Mouse (Mus musculus) midbrain, embryonic 13.5 days (tissue): ENCODE measurements at regions not wholly inside any gene's neighbourhood (a gene's known extent, or its start where the extent isn't known, plus 50 kb on each side); places are given as distances from the start of the nearest gene placed in this dataset.

ENCODE experiments used
- ATAC-seq: fragments of 200-750 bp; cut with Nextera tagmentation; 2 replicates; pipeline ENCODE4 v1.8.0; 2017; ENCODE audit warnings: mild to moderate bottlenecking, moderate TSS enrichment, moderate library complexity
- H3K27ac ChIP-seq: fragments of 300-500 bp; sonication (generic); 2 replicates; pipeline ENCODE4 v1.5.1; 2015; ENCODE audit warnings: inconsistent platforms, mild to moderate bottlenecking, moderate library complexity
- H3K27me3 ChIP-seq: fragments of 300-500 bp; sonication (generic); 2 replicates; pipeline ENCODE4 v1.6.1; 2015; ENCODE audit warnings: mild to moderate bottlenecking, inconsistent platforms
- H3K36me3 ChIP-seq: fragments of 300-500 bp; sonication (generic); 2 replicates; pipeline ENCODE4 v1.6.1; 2015; ENCODE audit warnings: mild to moderate bottlenecking, inconsistent platforms
- H3K4me1 ChIP-seq: fragments of 300-500 bp; sonication (generic); replicated peaks from 2 replicates; pipeline ENCODE4 v1.6.1; 2015; ENCODE audit warnings: inconsistent platforms
- H3K4me2 ChIP-seq: fragments of 300-500 bp; sonication (generic); replicated peaks from 2 replicates; pipeline ENCODE4 v1.6.1; 2015; ENCODE audit warnings: moderate library complexity, mild to moderate bottlenecking, inconsistent platforms
- H3K4me3 ChIP-seq: fragments of 300-500 bp; sonication (generic); replicated peaks from 2 replicates; pipeline ENCODE4 v1.5.1; 2015; ENCODE audit warnings: mild to moderate bottlenecking, inconsistent platforms
- H3K9ac ChIP-seq: fragments of 300-500 bp; sonication (generic); replicated peaks from 2 replicates; pipeline ENCODE4 v1.6.1; 2015; ENCODE audit warnings: mild to moderate bottlenecking, inconsistent platforms
- H3K9me3 ChIP-seq: fragments of 300-500 bp; sonication (generic); 2 replicates; pipeline ENCODE4 v1.6.1; 2016; ENCODE audit warnings: mild to moderate bottlenecking, inconsistent platforms
- WGBS: fragments of 180-500 bp; shearing (Covaris S2); methylation state at CpG from one replicate; pipeline ENCODE4 v1.1.7; 2015; 5-methylcytosine and 5-hydroxymethylcytosine counted together

- H3K4me2 ChIP-seq, result no peak overlapping the region
- H3K27ac ChIP-seq, result no peak overlapping the region
- no peak overlapping the region for H3K4me3 ChIP-seq
- 80% methylated on average over 7 of the region's 7 CpGs for WGBS
- H3K9ac ChIP-seq, result no peak overlapping the region
- H3K36me3 ChIP-seq, result no peaks in the 10 kb centered on the region
- H3K9me3 ChIP-seq, result no peaks in the 10 kb centered on the region
- H3K27me3 ChIP-seq, result no peaks in the 10 kb centered on the region
- no peaks in the 10 kb centered on the region for H3K4me1 ChIP-seq
- ATAC-seq, result no peak
Observed at GRCm38 (mm10) chr5:43339671-43340070, 106.7 kb downstream of the Cpeb2 start.

- Histone ChIP-seq H3K36me3 (no peaks in the 10 kb centered on the region), H3K4me3 (no peak overlapping the region), H3K9me3 (no peaks in the 10 kb centered on the region), H3K9ac (no peak overlapping the region), H3K27me3 (no peaks in the 10 kb centered on the region), H3K4me1 (no peaks in the 10 kb centered on the region), H3K4me2 (no peak overlapping the region), H3K27ac (no peak overlapping the region)
- no peak for ATAC-seq
- 92% methylated on average over 2 of the region's 2 CpGs for WGBS
Observed at GRCm38 (mm10) chr5:43341475-43341874, 108.5 kb downstream of the Cpeb2 start.

- H3K9me3 ChIP-seq, result no peaks in the 10 kb centered on the region
- H3K4me1 ChIP-seq, result no peaks in the 10 kb centered on the region
- no peaks in the 10 kb centered on the region for H3K27me3 ChIP-seq
- WGBS, result 83% methylated on average over 1 of the region's 1 CpGs
- H3K4me2 ChIP-seq, result no peak overlapping the region
- H3K36me3 ChIP-seq, result no peaks in the 10 kb centered on the region
- no peak overlapping the region for H3K4me3 ChIP-seq
- H3K27ac ChIP-seq, result no peak overlapping the region
- no peak overlapping the region for H3K9ac ChIP-seq
- no peak for ATAC-seq
Observed at GRCm38 (mm10) chr5:43344441-43344840, 111.5 kb downstream of the Cpeb2 start.

GRCm38 (mm10) chr5:43350987-43351386, 118.0 kb downstream of the Cpeb2 start:
- no peak for ATAC-seq
- no peaks in the 10 kb centered on the region for H3K36me3 ChIP-seq
- peaks cover 17% of the 10 kb centered on the region for H3K4me1 ChIP-seq
- no peak overlapping the region for H3K4me2 ChIP-seq
- H3K9me3 ChIP-seq, result no peaks in the 10 kb centered on the region
- 86% methylated on average over 2 of the region's 2 CpGs for WGBS
- H3K4me3 ChIP-seq, result no peak overlapping the region
- no peaks in the 10 kb centered on the region for H3K27me3 ChIP-seq
- no peak overlapping the region for H3K9ac ChIP-seq
- H3K27ac ChIP-seq, result no peak overlapping the region

GRCm38 (mm10) chr5:43353021-43353990, 120.3 kb downstream of the Cpeb2 start:
- Histone ChIP-seq H3K4me3 (no peak overlapping the region), H3K27me3 (no peaks in the 10 kb centered on the region), H3K36me3 (no peaks in the 10 kb centered on the region), H3K27ac (no peak overlapping the region), H3K4me1 (peaks cover 20% of the 10 kb centered on the region), H3K9ac (no peak overlapping the region), H3K4me2 (no peak overlapping the region), H3K9me3 (no peaks in the 10 kb centered on the region)
- ATAC-seq, result no peak
- 74% methylated on average over 23 of the region's 23 CpGs for WGBS

- Histone ChIP-seq H3K9me3 (no peaks in the 10 kb centered on the region), H3K4me1 (peaks cover 20% of the 10 kb centered on the region), H3K36me3 (no peaks in the 10 kb centered on the region), H3K9ac (no peak overlapping the region), H3K4me3 (peak overlapping the region; percentile 35), H3K27ac (peak overlapping the region; percentile 63; the same call in 1 of the 2 replicates), H3K27me3 (no peaks in the 10 kb centered on the region), H3K4me2 (peak overlapping the region; percentile 57)
- WGBS, result 48% methylated on average over 14 of the region's 14 CpGs
- peak; percentile 11; the same call in 1 of the 2 replicates for ATAC-seq
Observed at GRCm38 (mm10) chr5:43354351-43354942, 121.5 kb downstream of the Cpeb2 start.

- peak overlapping the region; percentile 63 for H3K27ac ChIP-seq
Observed at GRCm38 (mm10) chr5:43355026-43355580, 122.1 kb downstream of the Cpeb2 start.

GRCm38 (mm10) chr5:43355832-43356231, 122.9 kb downstream of the Cpeb2 start:
- H3K9me3 ChIP-seq, result no peaks in the 10 kb centered on the region
- peak overlapping the region; percentile 57 for H3K4me2 ChIP-seq
- no peaks in the 10 kb centered on the region for H3K36me3 ChIP-seq
- 84% methylated on average over 16 of the region's 16 CpGs for WGBS
- peaks cover 20% of the 10 kb centered on the region for H3K4me1 ChIP-seq
- H3K27ac ChIP-seq, result peak overlapping the region; percentile 63
- ATAC-seq, result peak; percentile 43
- H3K9ac ChIP-seq, result peak overlapping the region; percentile 48; the same call in 1 of the 2 replicates
- H3K4me3 ChIP-seq, result 0 out of 2 replicates have a peak overlapping the region, but pooled peaks have one; percentile 35
- H3K27me3 ChIP-seq, result no peaks in the 10 kb centered on the region

More at GRCm38 (mm10) chr5:43355026-43355580, 122.1 kb downstream of the Cpeb2 start:
- peak; percentile 97 for ATAC-seq
- WGBS, result 2% methylated on average over 12 of the region's 12 CpGs
- Histone ChIP-seq H3K4me1 (peaks cover 20% of the 10 kb centered on the region), H3K9me3 (no peaks in the 10 kb centered on the region), H3K4me2 (peak overlapping the region; percentile 57), H3K9ac (peak overlapping the region; percentile 48; the same call in 1 of the 2 replicates), H3K36me3 (no peaks in the 10 kb centered on the region), H3K4me3 (peak overlapping the region; percentile 35), H3K27me3 (no peaks in the 10 kb centered on the region)

- no peak overlapping the region for H3K9ac ChIP-seq
- H3K9me3 ChIP-seq, result no peaks in the 10 kb centered on the region
- peaks cover 20% of the 10 kb centered on the region for H3K4me1 ChIP-seq
- H3K27ac ChIP-seq, result no peak overlapping the region
- no peaks in the 10 kb centered on the region for H3K27me3 ChIP-seq
- 91% methylated on average over 5 of the region's 5 CpGs for WGBS
- H3K36me3 ChIP-seq, result no peaks in the 10 kb centered on the region
- no peak overlapping the region for H3K4me2 ChIP-seq
- ATAC-seq, result no peak
- H3K4me3 ChIP-seq, result no peak overlapping the region
Observed at GRCm38 (mm10) chr5:43357100-43357680, 124.2 kb downstream of the Cpeb2 start.

- ATAC-seq, result no peak
- 95% methylated on average over 5 of the region's 5 CpGs for WGBS
Observed at GRCm38 (mm10) chr5:43357901-43358300, 124.9 kb downstream of the Cpeb2 start.

GRCm38 (mm10) chr5:43358928-43359765, 126.2 kb downstream of the Cpeb2 start:
- H3K36me3 ChIP-seq, result no peaks in the 10 kb centered on the region
- no peak for ATAC-seq
- no peak overlapping the region for H3K9ac ChIP-seq
- peaks cover 20% of the 10 kb centered on the region for H3K4me1 ChIP-seq
- no peaks in the 10 kb centered on the region for H3K27me3 ChIP-seq
- H3K4me2 ChIP-seq, result no peak overlapping the region
- no peaks in the 10 kb centered on the region for H3K9me3 ChIP-seq
- H3K27ac ChIP-seq, result no peak overlapping the region
- WGBS, result 71% methylated on average over 7 of the region's 7 CpGs
- no peak overlapping the region for H3K4me3 ChIP-seq

More at GRCm38 (mm10) chr5:43357901-43358300, 124.9 kb downstream of the Cpeb2 start:
- Histone ChIP-seq H3K4me1 (peaks cover 20% of the 10 kb centered on the region), H3K27ac (no peak overlapping the region), H3K36me3 (no peaks in the 10 kb centered on the region), H3K9ac (no peak overlapping the region), H3K4me3 (no peak overlapping the region), H3K9me3 (no peaks in the 10 kb centered on the region), H3K4me2 (no peak overlapping the region), H3K27me3 (no peaks in the 10 kb centered on the region)
